Mouse (Mus musculus) forebrain, embryonic 15.5 days (tissue): Measurements from ENCODE around the gene Cap2. TPM values are rescaled to one million over a fixed set of nuclear protein-coding genes. Genes with fewer than 3 reads are reported as not detected.

Experiments used
- ATAC-seq: fragments of 200-750 bp; cut with Nextera tagmentation; replicated peaks from 2 replicates; pipeline ENCODE4 v1.8.0; 2017; ENCODE audit warnings: mild to moderate bottlenecking, moderate TSS enrichment, moderate library complexity
- H3K27ac ChIP-seq: fragments of 300-500 bp; sonication (generic); replicated peaks from 2 replicates; pipeline ENCODE4 v1.5.1; 2015; ENCODE audit warnings: mild to moderate bottlenecking, inconsistent platforms
- H3K27me3 ChIP-seq: fragments of 300-500 bp; sonication (generic); 2 replicates; pipeline ENCODE4 v1.6.1; 2015; ENCODE audit warnings: inconsistent platforms
- H3K36me3 ChIP-seq: fragments of 300-500 bp; sonication (generic); 2 replicates; pipeline ENCODE4 v1.6.1; 2015; ENCODE audit warnings: mild to moderate bottlenecking, inconsistent platforms
- H3K4me1 ChIP-seq: fragments of 300-500 bp; sonication (generic); 2 replicates; pipeline ENCODE4 v1.6.1; 2015; ENCODE audit warnings: inconsistent platforms
- H3K4me2 ChIP-seq: fragments of 300-500 bp; sonication (generic); replicated peaks from 2 replicates; pipeline ENCODE4 v1.6.1; 2015; ENCODE audit warnings: mild to moderate bottlenecking, inconsistent platforms
- H3K4me3 ChIP-seq: fragments of 300-500 bp; sonication (generic); 2 replicates; pipeline ENCODE4 v1.5.1; 2015; ENCODE audit warnings: mild to moderate bottlenecking, inconsistent platforms
- H3K9ac ChIP-seq: fragments of 300-500 bp; sonication (generic); replicated peaks from 2 replicates; pipeline ENCODE4 v1.6.1; 2015; ENCODE audit warnings: mild to moderate bottlenecking, inconsistent platforms
- H3K9me3 ChIP-seq: fragments of 300-500 bp; sonication (generic); 2 replicates; pipeline ENCODE4 v1.6.1; 2016; ENCODE audit warnings: inconsistent platforms
- WGBS: fragments of 180-500 bp; shearing (Covaris S2); methylation state at CpG from one replicate; pipeline ENCODE4 v1.1.7; 2015; ENCODE audit warnings: mixed read lengths; 5-methylcytosine and 5-hydroxymethylcytosine counted together
- polyA plus RNA-seq: library from polyadenylated mRNA; unstranded; fragments of >200 nt; fragmentation: Nextera tagmentation; extraction: Ambion mirVana; gene quantifications from 2 replicates; pipeline ENCODE4 v1.2.1, GENCODE M21; 2015

The Cap2 gene
- polyA plus RNA-seq, 1 experiment from 2014 or later = 16.8 TPM

- ATAC-seq = no peak
- no peaks in the 10 kb centered on the region for H3K9me3 ChIP-seq
- H3K36me3 ChIP-seq = peaks cover 60% of the 10 kb centered on the region
- 81% methylated on average over 4 of the region's 4 CpGs for WGBS
- H3K4me1 ChIP-seq = no peaks in the 10 kb centered on the region
- no peak overlapping the region for H3K4me3 ChIP-seq
- no peak overlapping the region for H3K9ac ChIP-seq
- no peaks in the 10 kb centered on the region for H3K27me3 ChIP-seq
- H3K27ac ChIP-seq = no peak overlapping the region
- no peak overlapping the region for H3K4me2 ChIP-seq
These were observed 176.1 kb downstream of the Cap2 start for GRCm38 (mm10) chr13:46677721-46678120.

GRCm38 (mm10) chr13:46682921-46683320 lies 181.3 kb downstream of the Cap2 start:
- H3K4me2 ChIP-seq = no peak overlapping the region
- WGBS = 64% methylated on average over 2 of the region's 2 CpGs

GRCm38 (mm10) chr13:46683370-46683769 lies 181.7 kb downstream of the Cap2 start:
- H3K4me3 ChIP-seq = no peak overlapping the region
- H3K4me1 ChIP-seq = no peaks in the 10 kb centered on the region
- no peaks in the 10 kb centered on the region for H3K27me3 ChIP-seq
- 92% methylated on average over 1 of the region's 1 CpGs for WGBS
- H3K27ac ChIP-seq = no peak overlapping the region
- no peak overlapping the region for H3K9ac ChIP-seq
- peaks cover 63% of the 10 kb centered on the region for H3K36me3 ChIP-seq
- no peak overlapping the region for H3K4me2 ChIP-seq
- no peak for ATAC-seq
- H3K9me3 ChIP-seq = no peaks in the 10 kb centered on the region

More at GRCm38 (mm10) chr13:46682921-46683320, 181.3 kb downstream of the Cap2 start:
- ATAC-seq = no peak
- no peak overlapping the region for H3K27ac ChIP-seq
- H3K27me3 ChIP-seq = no peaks in the 10 kb centered on the region
- H3K36me3 ChIP-seq = peaks cover 60% of the 10 kb centered on the region
- H3K4me3 ChIP-seq = no peak overlapping the region
- H3K9ac ChIP-seq = no peak overlapping the region
- H3K9me3 ChIP-seq = no peaks in the 10 kb centered on the region
- no peaks in the 10 kb centered on the region for H3K4me1 ChIP-seq

GRCm38 (mm10) chr13:46690559-46691241 lies 189.1 kb downstream of the Cap2 start:
- H3K9me3 ChIP-seq = no peaks in the 10 kb centered on the region
- H3K27me3 ChIP-seq = no peaks in the 10 kb centered on the region
- 91% methylated on average over 4 of the region's 4 CpGs for WGBS
- H3K4me3 ChIP-seq = no peak overlapping the region
- H3K27ac ChIP-seq = no peak overlapping the region
- no peak overlapping the region for H3K4me2 ChIP-seq
- H3K4me1 ChIP-seq = no peaks in the 10 kb centered on the region
- ATAC-seq = no peak
- peaks cover 44% of the 10 kb centered on the region for H3K36me3 ChIP-seq
- no peak overlapping the region for H3K9ac ChIP-seq

GRCm38 (mm10) chr13:46695296-46695908 lies 193.8 kb downstream of the Cap2 start:
- Histone ChIP-seq H3K9me3 (no peaks in the 10 kb centered on the region), H3K9ac (no peak overlapping the region), H3K27me3 (no peaks in the 10 kb centered on the region), H3K4me2 (no peak overlapping the region), H3K4me3 (no peak overlapping the region), H3K36me3 (peaks cover 36% of the 10 kb centered on the region), H3K4me1 (no peaks in the 10 kb centered on the region), H3K27ac (no peak overlapping the region)
- WGBS = 31% methylated on average over 1 of the region's 1 CpGs
- ATAC-seq = no peak

- ATAC-seq = no peak
- no peak overlapping the region for H3K4me3 ChIP-seq
- WGBS = 95% methylated on average over 1 of the region's 1 CpGs
- no peaks in the 10 kb centered on the region for H3K9me3 ChIP-seq
- H3K27me3 ChIP-seq = no peaks in the 10 kb centered on the region
- H3K36me3 ChIP-seq = peaks cover 36% of the 10 kb centered on the region
- no peaks in the 10 kb centered on the region for H3K4me1 ChIP-seq
- no peak overlapping the region for H3K4me2 ChIP-seq
- no peak overlapping the region for H3K27ac ChIP-seq
- no peak overlapping the region for H3K9ac ChIP-seq
These were observed 194.3 kb downstream of the Cap2 start for GRCm38 (mm10) chr13:46695932-46696331.

- Histone ChIP-seq H3K36me3 (peaks cover 40% of the 10 kb centered on the region), H3K27me3 (no peaks in the 10 kb centered on the region), H3K4me2 (no peak overlapping the region), H3K9ac (no peak overlapping the region), H3K9me3 (no peaks in the 10 kb centered on the region), H3K4me1 (no peaks in the 10 kb centered on the region), H3K4me3 (no peak overlapping the region), H3K27ac (no peak overlapping the region)
- 93% methylated on average over 2 of the region's 2 CpGs for WGBS
- no peak for ATAC-seq
These were observed 195.1 kb downstream of the Cap2 start for GRCm38 (mm10) chr13:46696788-46697187.

GRCm38 (mm10) chr13:46699372-46699771 lies 197.7 kb downstream of the Cap2 start:
- Histone ChIP-seq H3K9ac (no peak overlapping the region), H3K9me3 (no peaks in the 10 kb centered on the region), H3K4me3 (no peak overlapping the region), H3K4me1 (no peaks in the 10 kb centered on the region), H3K36me3 (peaks cover 35% of the 10 kb centered on the region), H3K27me3 (no peaks in the 10 kb centered on the region), H3K27ac (no peak overlapping the region), H3K4me2 (no peak overlapping the region)
- 92% methylated on average over 1 of the region's 1 CpGs for WGBS
- ATAC-seq = no peak

Other genes with a start within 250 kb of the Cap2 start
- gene Stmnd1, start 228.1 kb upstream of the Cap2 start, polyA plus RNA-seq = not detected in 2 replicates
- gene Rbm24, start 83.4 kb upstream of the Cap2 start, polyA plus RNA-seq = 9.4 and 9.7 TPM in 2 replicates
- 21.2 and 24.6 TPM in 2 replicates for gene Fam8a1, start 167.7 kb downstream of the Cap2 start, polyA plus RNA-seq
- 24.7 and 25.8 TPM in 2 replicates for gene Nup153, start 226.1 kb downstream of the Cap2 start, polyA plus RNA-seq